Comparison of ENCODE assay signal across 10 mouse cellular contexts in the genomic region with DNA sequence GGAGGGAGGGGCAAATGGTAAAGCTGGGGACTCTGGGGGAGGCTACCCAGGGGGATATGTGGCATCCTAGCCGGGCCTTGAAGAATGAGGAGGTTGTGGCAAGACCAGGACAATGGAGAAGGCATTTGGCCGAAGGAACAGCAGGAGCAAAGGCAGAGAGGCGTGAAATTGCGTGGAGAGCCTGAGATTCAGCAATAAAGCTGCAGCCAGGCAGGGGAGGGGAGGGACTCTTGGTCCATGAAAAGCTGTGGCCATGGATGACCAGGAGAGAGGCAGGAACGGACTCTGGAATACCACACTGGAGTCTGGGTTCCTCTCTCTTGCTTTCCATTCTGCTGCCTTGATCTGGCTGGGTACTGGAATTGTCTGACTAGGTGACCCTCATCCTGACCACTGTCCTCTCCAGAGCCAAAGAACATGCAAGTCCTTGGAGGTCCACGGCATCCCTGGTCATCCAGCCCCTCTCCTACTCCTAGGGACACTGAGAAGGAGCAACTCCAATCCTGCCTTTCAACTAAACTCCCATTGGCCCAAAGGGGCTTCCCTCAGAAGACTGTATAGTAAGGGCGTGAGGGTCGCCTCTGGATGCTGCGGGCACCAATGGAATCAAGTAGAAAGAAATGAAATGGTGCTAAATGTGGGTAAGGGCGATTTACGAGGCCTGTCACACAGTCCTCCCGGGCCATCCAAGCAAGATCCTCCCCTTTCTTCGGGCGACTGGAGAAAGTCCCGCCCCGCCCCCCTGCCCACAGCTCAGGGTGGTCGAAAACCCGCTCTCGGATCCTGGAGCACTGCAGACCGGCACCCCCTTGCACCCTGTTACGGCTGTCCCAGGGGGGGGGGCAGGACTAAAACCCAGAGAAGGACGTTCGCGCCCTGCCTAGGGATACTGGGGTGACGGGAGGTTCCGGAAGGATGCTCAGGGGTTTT. TPM values are rescaled to one million over a fixed set of nuclear protein-coding genes. Genes with fewer than 3 reads are reported as not detected.
A peak's percentile ranks its signal among the peaks of the same experiment; 100 is the strongest.
DNase-seq lines count a peak whose midpoint lies in the region; ATAC-seq and TF ChIP-seq lines count a peak whose summit lies in the region.
"Had no signal": no experiment of that assay in that cellular context is flagged by ENCODE, and none has a peak within 500 bp of the region (broad histone marks: within the 10 kb centered on the region; RNA-seq: fewer than 3 reads in every experiment).

No protein-coding gene starts in this region.

- 2% methylated on average over 25 of the region's 26 CpGs for WGBS in embryonic facial prominence, embryonic 11.5 days
- WGBS in midbrain, embryonic 14.5 days, result 3% methylated on average over 26 of the region's 26 CpGs

- peaks cover 22% of the 10 kb centered on the region for H3K4me1 ChIP-seq in embryonic facial prominence, embryonic 11.5 days (ENCODE audit: control insufficient read depth, insufficient read depth, low read length)
- peaks cover 23% of the 10 kb centered on the region for H3K4me1 ChIP-seq in midbrain, embryonic 14.5 days (ENCODE audit: control insufficient read depth, insufficient read depth, low read length)

- peak overlapping the region; percentile 93 for H3K9ac ChIP-seq in embryonic facial prominence, embryonic 11.5 days (replicated peaks; ENCODE audit: low read length)
- peak overlapping the region; percentile 76; the same call in 1 of the 2 replicates for H3K9ac ChIP-seq in midbrain, embryonic 14.5 days (replicated peaks; ENCODE audit: low read length)

- intact Hi-C loops in gastrocnemius, adult 2 months (cut with DNase I), result no loop called here

- H3K4me3 ChIP-seq in gastrocnemius, adult 2 months, result peak overlapping the region; percentile 88
- peak overlapping the region; percentile 98 for H3K4me3 ChIP-seq in embryonic facial prominence, embryonic 11.5 days (ENCODE audit: low read depth, low read length)
- peak overlapping the region; percentile 58 for H3K4me3 ChIP-seq in midbrain, embryonic 14.5 days (replicated peaks; ENCODE audit: low read depth, low read length)

- ATAC-seq in embryonic facial prominence, embryonic 11.5 days (replicated peaks; ENCODE audit: insufficient number of reproducible peaks, low FRiP score, low TSS enrichment, low read depth), result 0 out of 2 replicates have a peak, but pooled peaks have one; percentile 2
- peak; percentile 19; the same call in 1 of the 2 replicates for ATAC-seq in midbrain, embryonic 14.5 days (ENCODE audit: low FRiP score, low TSS enrichment)

- no peaks in the 10 kb centered on the region for H3K36me3 ChIP-seq in embryonic facial prominence, embryonic 11.5 days (replicated peaks; ENCODE audit: control insufficient read depth, insufficient read depth, low read depth, low read length)
- no peaks in the 10 kb centered on the region for H3K36me3 ChIP-seq in midbrain, embryonic 14.5 days (ENCODE audit: control insufficient read depth, insufficient read depth, low read length)

- H3K27me3 ChIP-seq in embryonic facial prominence, embryonic 11.5 days (ENCODE audit: control insufficient read depth, insufficient read depth, low read length), result no peaks in the 10 kb centered on the region
- H3K27me3 ChIP-seq in midbrain, embryonic 14.5 days (ENCODE audit: control insufficient read depth, insufficient read depth, low read length), result no peaks in the 10 kb centered on the region

- DNase-seq in gastrocnemius, adult 2 months, result no peak
- no peak for DNase-seq in gastrocnemius, postnatal 25 days
- peak; percentile 52 for DNase-seq in embryonic facial prominence, embryonic 11.5 days (ENCODE audit: low spot score)
- DNase-seq in kidney, adult 18-20 months, result peak; percentile 36
- peak; percentile 63 for DNase-seq in midbrain, embryonic 14.5 days
- DNase-seq in spleen, postnatal 14 days (ENCODE audit: low spot score in 2 of 2), result no peak
- DNase-seq in layer of hippocampus, adult 18-20 months (ENCODE audit: low spot score in 2 of 2), result no peak
- no peak for DNase-seq in T-cell, adult 2 months (ENCODE audit: low spot score)
- DNase-seq: cerebellum, adult 11-12 months had no signal

- H3K9me3 ChIP-seq in embryonic facial prominence, embryonic 11.5 days (replicated peaks; ENCODE audit: control insufficient read depth, low read length), result no peaks in the 10 kb centered on the region
- H3K9me3 ChIP-seq in midbrain, embryonic 14.5 days (ENCODE audit: control insufficient read depth, low read length), result no peaks in the 10 kb centered on the region

- H3K27ac ChIP-seq in gastrocnemius, adult 2 months, result peak overlapping the region; percentile 85; the same call in 1 of the 2 replicates
- H3K27ac ChIP-seq in embryonic facial prominence, embryonic 11.5 days (replicated peaks; ENCODE audit: low read depth, low read length), result peak overlapping the region; percentile 10; the same call in 1 of the 2 replicates
- H3K27ac ChIP-seq in midbrain, embryonic 14.5 days (replicated peaks; ENCODE audit: low read depth, low read length), result peak overlapping the region; percentile 73
- H3K27ac ChIP-seq: macrophage had no signal

- H3K4me2 ChIP-seq in embryonic facial prominence, embryonic 11.5 days (ENCODE audit: low read depth, low read length), result peak overlapping the region; percentile 81
- H3K4me2 ChIP-seq in midbrain, embryonic 14.5 days (ENCODE audit: low read length), result peak overlapping the region; percentile 89

- TF ChIP-seq CTCF in gastrocnemius, adult 2 months (IDR thresholded peaks at IDR 0.05), result no peak

RNA-seq across cellular contexts. Expression of a gene that starts 2.0 kb away (rescaled TPM):
- total RNA-seq in gastrocnemius, adult 2 months (2021), result under 1 TPM; 0.67 to 0.77 TPM
- 1 to 10 TPM in 1 of 2 experiments, under 1 TPM in 1; 0.59 to 1.1 TPM for total RNA-seq in gastrocnemius, postnatal 25 days (2021)
- 0.72 and 0.81 TPM in 2 replicates for polyA plus RNA-seq in embryonic facial prominence, embryonic 11.5 days (2014; fragmentation: Nextera tagmentation; extraction: Ambion mirVana)
- polyA plus RNA-seq in midbrain, embryonic 14.5 days (2014; fragmentation: Nextera tagmentation; extraction: Ambion mirVana), result 0.09 and 0.11 TPM in 2 replicates
- 1 to 10 TPM; 1.3 to 1.6 TPM for total RNA-seq in layer of hippocampus, adult 18-20 months (2021)

RNA-seq across cellular contexts. Expression of a gene that starts 29.1 kb away (rescaled TPM):
- total RNA-seq in gastrocnemius, adult 2 months (2021), result not detected
- not detected for total RNA-seq in gastrocnemius, postnatal 25 days (2021)
- not detected in 2 replicates for polyA plus RNA-seq in embryonic facial prominence, embryonic 11.5 days (2014; fragmentation: Nextera tagmentation; extraction: Ambion mirVana)
- not detected in 2 replicates for polyA plus RNA-seq in midbrain, embryonic 14.5 days (2014; fragmentation: Nextera tagmentation; extraction: Ambion mirVana)
- not detected for total RNA-seq in layer of hippocampus, adult 18-20 months (2021)
- polyA plus RNA-seq: macrophage had no signal

RNA-seq across cellular contexts. Expression of a gene that starts 39.2 kb away (rescaled TPM):
- not detected for total RNA-seq in gastrocnemius, adult 2 months (2021)
- not detected for total RNA-seq in gastrocnemius, postnatal 25 days (2021)
- not detected in 2 replicates for polyA plus RNA-seq in embryonic facial prominence, embryonic 11.5 days (2014; fragmentation: Nextera tagmentation; extraction: Ambion mirVana)
- not detected in 2 replicates for polyA plus RNA-seq in midbrain, embryonic 14.5 days (2014; fragmentation: Nextera tagmentation; extraction: Ambion mirVana)
- total RNA-seq in layer of hippocampus, adult 18-20 months (2021), result not detected
- polyA plus RNA-seq: macrophage had no signal

RNA-seq across cellular contexts. Expression of a gene that starts 52.0 kb away (rescaled TPM):
- 10 to 100 TPM; 10.2 to 14.5 TPM for total RNA-seq in gastrocnemius, adult 2 months (2021)
- total RNA-seq in gastrocnemius, postnatal 25 days (2021), result 10 to 100 TPM; 10.7 to 13.0 TPM
- polyA plus RNA-seq in embryonic facial prominence, embryonic 11.5 days (2014; fragmentation: Nextera tagmentation; extraction: Ambion mirVana), result 3.8 and 4.6 TPM in 2 replicates
- 3.3 and 4.4 TPM in 2 replicates for polyA plus RNA-seq in midbrain, embryonic 14.5 days (2014; fragmentation: Nextera tagmentation; extraction: Ambion mirVana)
- total RNA-seq in layer of hippocampus, adult 18-20 months (2021), result 1 to 10 TPM; 9.7 to 9.9 TPM

Comparison
In these comparisons a context has a peak if more than half of its experiments do, and no peak if none do; other contexts are left out.
1. DNase-seq: peak in embryonic facial prominence, embryonic 11.5 days (single experiment), kidney, adult 18-20 months (single experiment) and midbrain, embryonic 14.5 days (single experiment); none in gastrocnemius, adult 2 months (single experiment), gastrocnemius, postnatal 25 days (single experiment), spleen, postnatal 14 days (0 of 2), layer of hippocampus, adult 18-20 months (0 of 2) and T-cell, adult 2 months (single experiment).
2. H3K27ac ChIP-seq: peak in every context shown above with its lines; median percentile 85 in gastrocnemius, adult 2 months; 73 in midbrain, embryonic 14.5 days; 10 in embryonic facial prominence, embryonic 11.5 days.
3. Peak in every context shown above with its lines, with median percentiles within 50 percentile points of each other: H3K4me3 ChIP-seq.